Mouse (Mus musculus) yolk sac, embryonic 10.5 days (tissue): Measurements from ENCODE around the gene Fto.

ENCODE experiments used
- DNase-seq: peaks from one replicate; pipeline ENCODE4 v3.0.0-alpha.2; 2017; ENCODE audit warnings: low spot score

Fto gene

DNA sequence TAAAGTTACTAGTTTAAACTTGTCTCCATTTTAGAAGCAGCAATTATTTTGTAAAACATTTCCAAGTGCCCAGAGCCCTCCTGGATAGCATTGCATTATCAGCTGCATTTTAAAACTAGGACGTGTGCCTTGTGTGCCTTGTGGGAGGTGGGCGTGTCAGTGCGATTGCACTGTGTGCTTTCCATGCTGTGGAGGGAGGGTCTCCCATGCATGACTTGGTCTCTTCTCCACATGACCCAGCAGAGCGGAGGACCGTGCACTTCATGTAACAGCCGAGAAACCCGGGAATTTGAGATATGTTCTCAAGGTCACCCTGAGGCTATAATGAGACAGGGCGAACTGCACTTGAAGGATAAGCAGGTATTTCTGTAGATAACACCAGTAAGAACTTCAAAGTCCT lies 347.6 kb downstream of the Fto start:
- DNase-seq, result no peak

- no peak for DNase-seq
Observed at GRCm38 (mm10) chr8:91669461-91670071, 356.2 kb downstream of the Fto start.

- no peak for DNase-seq
Observed at GRCm38 (mm10) chr8:91676928-91677327, 363.6 kb downstream of the Fto start.

DNA sequence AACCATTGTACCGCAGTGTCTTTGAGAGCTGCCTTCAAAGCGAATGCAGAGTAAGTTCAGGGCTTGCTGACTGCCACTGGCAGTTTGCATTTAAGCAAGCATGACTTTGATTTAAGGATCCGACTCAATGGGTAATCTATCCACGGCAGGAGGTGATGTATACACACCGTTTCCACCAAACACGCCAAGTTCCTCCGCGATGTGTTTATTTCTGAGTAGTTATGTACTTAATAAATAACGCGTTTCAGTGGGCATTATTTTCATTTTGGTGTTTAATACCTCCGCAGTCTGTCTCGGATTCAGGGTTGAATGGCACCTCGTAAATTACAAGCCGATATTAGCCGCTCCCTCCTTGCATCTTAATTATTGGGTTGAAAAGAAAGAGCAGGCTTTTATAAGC lies 366.1 kb downstream of the Fto start:
- DNase-seq, result no peak

GRCm38 (mm10) chr8:91680125-91680524 lies 366.8 kb downstream of the Fto start:
- DNase-seq, result no peak

GRCm38 (mm10) chr8:91684596-91685317 lies 371.4 kb downstream of the Fto start:
- no peak for DNase-seq

GRCm38 (mm10) chr8:91685408-91685807 lies 372.1 kb downstream of the Fto start:
- DNase-seq, result no peak

DNA sequence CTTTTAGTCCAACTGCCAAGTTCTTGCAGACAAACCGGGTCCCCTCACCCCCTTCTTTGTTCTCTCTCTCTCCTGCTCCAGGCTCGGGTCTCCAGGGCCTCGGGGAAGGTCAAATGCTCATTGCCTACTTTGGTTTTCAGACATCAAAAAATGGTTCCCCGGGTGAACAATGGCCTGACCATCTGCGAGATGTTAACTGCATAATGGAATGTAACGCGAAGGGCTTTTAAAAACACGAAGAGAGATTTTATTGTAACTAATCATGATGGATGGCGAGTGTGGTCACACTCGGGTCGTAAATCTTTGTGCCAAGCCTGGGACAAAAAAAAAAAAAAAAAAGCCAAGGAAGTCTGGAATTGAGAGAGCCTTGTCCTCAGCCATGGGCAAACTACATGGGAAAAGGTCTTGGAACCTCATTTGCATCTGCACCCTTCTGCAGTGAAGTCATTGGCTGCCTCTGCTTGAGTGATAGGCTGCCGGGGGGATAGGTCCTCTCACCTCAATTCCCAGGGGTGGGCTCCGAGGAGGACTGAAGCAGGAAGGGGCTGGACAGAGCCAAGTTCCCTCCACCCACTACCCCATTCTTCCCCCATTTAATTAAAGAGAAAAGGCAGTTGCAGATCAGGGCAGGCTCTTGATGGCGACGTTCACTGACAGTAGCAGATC lies 378.9 kb downstream of the Fto start:
- no peak for DNase-seq

- DNase-seq, result no peak
Observed at GRCm38 (mm10) chr8:91706533-91706932, 393.2 kb downstream of the Fto start.

GRCm38 (mm10) chr8:91708661-91709060 lies 395.3 kb downstream of the Fto start:
- no peak for DNase-seq

DNA sequence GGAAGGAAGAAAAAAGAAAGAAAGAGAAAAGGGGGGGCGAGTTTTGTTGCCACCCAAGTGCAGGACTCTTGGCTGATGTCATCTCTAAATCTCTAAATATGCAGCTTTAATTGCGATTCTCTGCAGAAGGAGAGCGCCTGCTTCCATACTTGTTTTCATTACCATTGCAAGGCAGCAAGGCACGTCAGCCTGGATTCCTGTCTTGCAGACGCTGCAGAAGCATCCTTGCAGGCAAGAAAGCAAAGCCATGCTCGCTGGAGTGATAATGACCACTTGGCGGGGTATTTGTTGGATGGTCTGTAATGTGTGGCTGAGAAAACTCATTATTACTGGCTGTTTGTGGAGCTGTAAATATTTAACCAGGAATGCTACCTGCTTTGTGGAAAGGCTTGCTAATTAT lies 396.4 kb downstream of the Fto start:
- no peak for DNase-seq

DNA sequence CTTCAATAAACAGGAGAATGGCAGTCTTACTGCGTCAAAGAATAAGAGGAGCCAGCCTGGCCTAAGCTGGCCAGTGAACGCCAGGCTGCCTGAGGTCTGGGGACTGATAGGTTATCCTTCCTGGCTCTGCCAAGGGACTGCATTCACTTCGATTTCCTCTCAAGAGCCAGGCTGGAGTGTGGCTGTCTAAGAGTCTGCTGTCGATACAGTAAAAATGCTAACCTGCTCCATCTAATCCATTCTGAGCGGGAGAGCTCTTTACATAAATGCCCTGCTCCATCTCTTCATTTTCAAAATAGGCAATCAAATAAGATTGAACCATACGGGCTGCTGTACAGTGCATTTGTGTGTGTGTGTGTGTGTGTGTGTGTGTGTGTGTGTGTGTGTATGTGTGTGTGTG lies 397.9 kb downstream of the Fto start:
- DNase-seq, result no peak

DNA sequence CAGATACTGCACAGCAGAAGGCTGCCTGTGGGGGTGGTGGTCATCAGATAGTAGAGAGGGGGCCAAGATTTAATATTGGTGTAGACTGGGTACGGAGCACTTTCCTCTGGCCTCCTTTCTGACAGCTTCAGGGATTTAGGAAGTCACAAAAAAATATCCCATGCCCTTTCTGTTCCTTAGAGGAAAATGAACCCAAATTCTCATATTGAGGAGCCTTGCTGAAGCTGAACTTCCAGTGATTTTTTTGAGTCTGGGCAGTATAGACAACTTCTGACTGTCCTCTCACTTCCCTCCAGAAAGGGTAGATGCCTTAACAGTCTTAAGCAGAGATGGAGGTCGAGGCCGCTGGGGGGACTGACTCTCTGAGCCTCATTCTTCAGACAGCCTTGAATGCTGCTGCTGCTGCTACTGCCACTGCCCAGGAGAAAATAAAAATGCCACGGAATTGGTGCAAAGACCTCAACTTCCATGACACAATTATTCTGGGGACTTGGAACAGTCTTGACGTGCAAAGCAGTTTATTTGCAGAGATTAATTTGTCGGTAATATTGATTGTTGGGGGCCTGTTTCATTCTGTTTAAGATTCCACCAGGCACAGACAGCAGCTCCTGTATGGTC lies 398.8 kb downstream of the Fto start:
- peak; percentile 19 for DNase-seq

DNA sequence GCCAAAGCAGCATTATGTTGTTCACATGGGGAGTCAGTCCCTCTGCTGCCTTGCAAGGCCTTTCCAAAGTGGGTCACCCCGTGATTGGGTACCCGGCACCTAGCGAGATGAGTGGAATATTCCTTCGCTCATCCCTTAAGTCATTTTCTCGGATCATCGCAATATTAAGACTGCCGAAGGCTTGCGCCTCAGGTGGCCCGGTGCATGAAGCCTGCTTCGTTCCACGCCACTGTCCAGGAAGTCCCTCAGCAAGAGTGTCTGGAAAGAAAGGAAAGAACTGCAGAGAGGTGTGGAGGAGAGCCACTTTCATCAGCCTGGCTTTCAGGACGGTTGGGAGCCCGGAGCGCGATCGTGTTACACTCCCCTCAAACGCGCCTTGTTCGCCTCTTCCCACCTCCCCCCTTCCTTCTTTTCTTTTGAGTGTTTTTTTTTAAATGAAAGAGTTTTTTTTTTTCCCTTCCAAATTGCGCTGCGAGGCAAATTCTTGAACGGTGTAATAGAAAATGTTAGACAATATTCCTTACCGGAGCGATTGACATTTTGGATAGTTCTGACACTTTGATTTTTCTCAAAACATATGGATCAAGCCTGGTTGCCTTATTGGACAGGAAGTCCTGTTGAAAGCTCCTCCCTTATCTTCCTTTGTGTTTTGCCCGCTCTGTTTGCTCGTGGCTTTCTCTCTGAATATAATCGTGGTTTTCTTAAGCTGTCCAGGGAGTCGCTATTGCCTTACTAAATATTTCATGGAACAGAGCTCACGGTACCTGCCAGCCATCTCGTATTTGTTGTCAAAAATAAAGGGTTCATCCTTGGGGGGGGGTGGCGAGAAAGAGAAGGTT lies 399.6 kb downstream of the Fto start:
- peak; percentile 27 for DNase-seq

DNA sequence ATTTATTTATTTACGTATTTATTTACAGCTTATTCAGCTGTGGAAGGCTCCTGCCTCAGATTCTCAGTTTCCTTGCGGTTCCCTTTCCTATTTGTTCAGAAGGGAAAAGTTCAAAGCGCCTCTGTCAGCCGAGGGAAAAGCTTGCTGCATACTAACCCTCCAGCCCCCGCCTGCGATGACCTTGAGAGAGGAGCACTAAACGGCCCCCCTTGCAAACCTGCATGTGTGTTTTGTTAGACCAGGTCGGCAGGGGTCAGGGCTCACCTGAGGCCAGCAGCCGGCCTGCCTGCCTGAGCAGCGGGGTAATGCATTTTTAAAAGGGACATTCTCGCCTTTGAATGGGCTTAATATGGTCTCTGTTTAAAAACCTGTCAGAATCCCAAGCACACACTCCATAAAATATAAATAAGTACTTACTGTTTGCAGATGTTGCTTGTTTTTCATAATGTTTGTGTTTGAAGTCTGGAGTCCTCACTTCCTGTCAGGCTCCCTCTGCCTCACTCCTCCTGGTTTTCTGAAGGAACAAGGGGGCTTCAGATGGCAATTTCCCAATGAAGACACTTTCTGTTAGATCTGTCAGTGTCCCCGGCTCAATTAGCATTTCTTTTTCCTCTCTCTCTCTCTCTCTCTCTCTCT lies 400.5 kb downstream of the Fto start:
- DNase-seq, result peak; percentile 48

GRCm38 (mm10) chr8:91714733-91715132 lies 401.4 kb downstream of the Fto start:
- DNase-seq, result peak; percentile 2

- DNase-seq, result peak; percentile 55
Observed at GRCm38 (mm10) chr8:91715387-91716085, 402.2 kb downstream of the Fto start.
